Mouse (Mus musculus) WW6 (cell line): ENCODE data around the gene Nprl2.
"Not testable (repeated sequence)": the region's sequence is repeated elsewhere in the genome, so short reads cannot be mapped to it uniquely, and the experiment has no call there.

Experiments
- DNase-seq: peaks from one replicate; pipeline ENCODE4 v3.0.0-alpha.2; 2013; ENCODE audit warnings: low read depth, low spot score

The Nprl2 gene

DNA sequence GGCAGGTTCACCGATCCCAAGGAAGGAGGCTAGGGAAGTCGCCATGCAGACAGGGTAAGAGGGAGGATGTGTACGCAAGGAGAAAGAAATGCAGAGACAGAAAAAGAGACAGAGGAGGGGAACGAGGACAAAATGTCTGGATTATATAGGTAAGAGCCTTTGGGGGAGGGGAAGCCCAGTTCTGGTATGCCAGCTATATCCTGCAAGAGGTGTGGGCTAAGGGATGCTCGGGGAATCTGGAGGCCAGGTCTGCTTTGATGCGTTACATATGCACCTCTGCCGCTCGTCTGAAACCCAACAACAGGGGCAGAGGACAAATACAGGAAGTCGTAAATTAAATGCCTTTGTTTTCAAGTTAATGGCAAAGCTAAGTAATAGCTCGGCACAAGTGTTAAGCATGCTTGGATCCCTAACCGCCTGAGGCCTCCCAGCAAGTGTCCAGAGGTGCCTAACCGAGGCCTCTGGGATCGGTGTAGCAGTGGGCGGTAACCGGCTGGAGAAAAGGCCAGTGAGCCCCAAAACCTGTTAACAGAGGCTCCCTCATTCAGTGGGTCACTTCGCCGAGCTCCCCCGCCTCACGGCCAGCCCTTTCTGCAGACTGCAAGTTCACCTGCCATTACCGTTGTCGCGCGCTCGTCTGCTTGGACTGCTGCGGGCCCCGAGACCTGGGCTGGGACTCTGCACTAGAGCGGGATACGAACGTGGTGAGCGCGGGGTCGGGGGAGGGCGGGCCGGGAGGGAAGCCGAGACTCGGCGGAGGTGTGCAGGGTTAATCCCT, 11.7 kb downstream of the Nprl2 start:
- no peak for DNase-seq

DNA sequence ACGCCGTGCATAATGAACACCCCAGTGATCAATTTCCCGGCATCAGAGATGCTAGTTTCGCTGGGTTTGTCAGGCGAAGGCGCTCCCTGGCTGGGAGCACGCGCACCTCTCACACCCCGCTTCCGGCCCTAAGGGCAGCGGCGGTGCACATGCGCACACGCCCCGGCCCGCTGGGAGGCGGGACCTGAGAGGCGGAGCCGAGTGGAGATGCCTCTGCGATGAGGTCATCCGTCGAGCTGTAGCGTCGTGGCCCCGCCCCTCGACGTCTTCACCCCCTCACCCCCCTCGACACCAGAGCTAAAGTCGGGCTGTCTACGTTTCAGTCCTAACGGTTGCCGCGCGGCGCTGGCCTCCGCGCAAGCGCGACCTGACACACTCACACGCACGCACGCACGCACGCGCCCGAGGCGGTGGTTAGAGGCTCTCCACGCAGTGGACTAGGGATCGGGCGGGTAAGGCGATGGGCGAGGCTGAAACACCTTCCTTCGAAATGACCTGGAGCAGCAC, 12.3 kb downstream of the Nprl2 start:
- DNase-seq: peak; percentile 96

DNA sequence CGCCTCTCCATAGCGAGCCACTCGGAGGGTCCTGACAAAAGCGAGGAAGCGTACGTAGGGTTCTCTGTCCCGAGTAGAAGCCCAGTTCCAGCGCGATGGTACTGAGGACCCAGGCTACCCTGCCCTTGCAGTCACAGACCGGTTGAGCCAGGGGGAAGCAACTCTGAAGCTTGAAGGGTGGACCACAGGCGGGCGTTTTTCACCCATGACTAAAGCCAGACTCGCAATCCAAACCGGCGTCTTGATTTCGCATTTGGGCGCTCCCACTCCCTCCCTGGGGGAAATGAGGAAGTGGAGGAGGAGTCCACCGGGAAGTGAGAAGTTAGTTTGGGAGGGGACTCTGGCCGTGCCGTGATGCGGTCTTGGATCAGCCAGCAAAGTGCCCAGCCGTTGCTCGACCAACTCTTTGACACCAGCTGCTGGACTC, 13.0 kb downstream of the Nprl2 start:
- DNase-seq: no peak

DNA sequence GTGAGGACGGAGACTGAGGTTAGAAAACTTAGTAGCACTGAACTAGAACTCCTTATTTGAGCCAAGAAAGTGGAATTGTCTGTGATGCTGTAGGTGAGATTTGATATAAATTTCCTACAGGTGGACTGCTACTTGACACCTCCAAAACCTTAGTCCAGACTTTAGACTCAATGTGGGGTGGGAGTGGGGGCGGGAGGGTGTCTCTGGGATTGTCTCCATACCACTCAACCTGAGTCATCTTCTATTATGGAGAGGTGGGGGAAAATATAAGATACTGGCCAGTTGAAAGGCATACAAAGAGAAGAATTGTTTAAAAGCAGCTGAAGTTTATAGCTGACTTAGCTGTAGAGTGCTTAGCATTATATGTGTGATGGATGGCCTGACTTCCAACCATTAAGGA, 13.7 kb downstream of the Nprl2 start:
- no peak for DNase-seq

DNA sequence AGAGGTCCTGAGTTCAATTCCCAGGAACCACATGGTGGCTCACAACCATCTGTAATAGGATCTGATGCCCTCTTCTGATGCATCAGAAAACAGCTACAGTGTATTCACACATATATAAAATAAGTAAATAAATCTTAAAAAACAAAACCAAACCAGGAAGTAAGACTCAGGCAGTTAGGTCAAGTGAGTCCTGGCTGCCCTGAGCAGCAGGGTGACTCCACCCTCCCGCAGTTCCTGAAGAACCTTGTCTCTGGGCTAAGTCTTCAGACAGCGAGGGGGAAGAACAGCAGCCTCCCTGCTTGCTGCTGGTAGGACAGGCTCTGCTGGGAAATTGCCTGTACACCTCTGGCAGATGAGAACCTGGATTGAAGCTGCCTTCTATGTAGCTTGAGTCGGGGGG, 14.3 kb downstream of the Nprl2 start:
- no peak for DNase-seq

GRCm38 (mm10) chr9:107563029-107563581, 21.1 kb downstream of the Nprl2 start, which contains the start of gene Tusc2:
Tusc2 (plus strand) TSS chr9:107563255.
- peak; percentile 77 for DNase-seq

DNA sequence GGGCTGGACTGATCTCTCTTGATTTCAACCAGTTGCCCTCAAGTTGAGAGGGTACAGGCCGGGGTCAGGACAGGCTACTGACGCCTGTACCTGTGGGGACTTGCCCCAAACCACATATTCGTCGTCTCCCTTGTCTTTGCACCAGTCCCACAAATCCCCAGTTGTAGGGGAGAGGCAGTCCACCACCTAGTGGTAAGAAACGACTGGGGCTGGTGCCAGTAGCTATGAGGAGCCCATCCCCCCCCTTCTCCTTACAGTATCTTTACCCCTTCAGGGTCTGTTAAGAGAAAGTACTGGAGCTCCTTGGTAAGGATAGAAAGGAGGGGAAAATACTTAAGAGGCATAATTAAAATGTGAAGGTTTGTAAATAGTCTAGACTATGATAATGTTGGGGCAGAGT, 23.5 kb downstream of the Nprl2 start:
- DNase-seq: not testable (repeated sequence)

GRCm38 (mm10) chr9:107566041-107566709, 24.1 kb downstream of the Nprl2 start:
- no peak for DNase-seq

- DNase-seq: no peak
Observed at GRCm38 (mm10) chr9:107566855-107567254, 24.8 kb downstream of the Nprl2 start.

DNA sequence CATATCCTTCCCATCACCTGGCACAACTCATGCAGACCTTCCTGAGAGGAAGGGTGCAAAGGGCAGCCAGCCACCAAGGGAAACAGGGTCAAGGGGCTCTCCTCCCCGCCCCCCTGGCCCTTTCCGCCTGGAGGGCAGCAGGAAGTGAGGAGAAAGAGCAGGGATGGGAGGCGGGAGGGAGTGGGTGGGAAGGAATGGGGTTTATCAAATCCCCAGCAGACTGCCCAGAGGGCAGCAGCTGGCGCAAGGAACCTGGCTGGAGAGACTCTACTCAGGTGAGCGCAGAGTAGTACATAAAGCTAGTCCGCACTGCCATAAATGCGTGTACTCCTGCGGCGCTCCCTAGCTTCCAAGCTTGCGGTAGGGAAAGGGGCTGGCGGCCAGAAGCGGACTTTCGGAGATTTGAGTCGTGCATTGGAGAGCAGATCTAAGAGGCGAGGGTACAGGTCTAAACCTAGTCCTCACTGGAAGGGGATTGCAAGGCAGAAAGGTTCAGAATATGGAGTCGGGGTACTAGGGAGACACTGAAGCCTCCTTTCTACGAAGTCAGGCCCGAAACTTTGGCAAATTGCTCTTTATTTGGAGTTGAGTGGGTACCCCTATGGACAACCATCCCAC, 25.8 kb downstream of the Nprl2 start, which contains the start of gene Hyal2:
Gene Hyal2, plus strand, starts transcription at position 244 of the 618 bp plus-strand sequence.
- DNase-seq: no peak

GRCm38 (mm10) chr9:107568331-107569261, 26.6 kb downstream of the Nprl2 start:
- DNase-seq: no peak

GRCm38 (mm10) chr9:107569270-107569669, 27.2 kb downstream of the Nprl2 start:
- no peak for DNase-seq

DNA sequence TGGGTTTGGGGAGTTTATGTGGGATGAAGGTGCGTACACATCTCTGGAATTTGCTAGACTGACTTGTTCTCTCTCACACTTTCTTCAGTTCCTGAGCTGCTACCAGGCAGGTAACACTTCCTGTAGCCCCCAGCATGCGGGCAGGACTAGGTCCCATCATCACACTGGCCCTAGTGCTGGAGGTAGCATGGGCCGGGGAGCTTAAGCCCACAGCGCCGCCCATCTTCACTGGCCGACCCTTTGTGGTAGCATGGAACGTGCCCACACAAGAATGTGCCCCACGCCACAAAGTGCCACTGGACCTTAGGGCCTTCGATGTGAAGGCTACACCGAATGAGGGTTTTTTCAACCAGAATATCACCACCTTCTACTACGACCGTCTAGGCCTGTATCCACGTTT, 28.0 kb downstream of the Nprl2 start:
- no peak for DNase-seq

DNA sequence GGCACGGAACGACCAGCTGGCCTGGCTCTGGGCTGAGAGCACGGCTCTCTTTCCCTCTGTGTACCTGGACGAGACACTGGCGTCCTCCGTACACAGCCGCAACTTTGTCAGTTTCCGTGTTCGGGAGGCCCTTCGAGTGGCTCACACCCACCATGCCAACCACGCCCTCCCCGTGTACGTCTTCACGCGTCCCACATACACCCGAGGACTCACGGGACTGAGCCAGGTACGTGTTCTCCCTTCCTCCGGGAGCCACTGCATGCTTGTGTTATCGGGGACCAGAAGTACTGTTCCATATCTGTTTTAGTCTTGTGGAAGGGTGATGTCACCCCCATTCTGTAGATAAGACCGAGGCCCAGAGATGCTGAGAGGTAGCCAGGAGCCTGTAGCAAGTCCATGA, 28.8 kb downstream of the Nprl2 start:
- DNase-seq: no peak

DNA sequence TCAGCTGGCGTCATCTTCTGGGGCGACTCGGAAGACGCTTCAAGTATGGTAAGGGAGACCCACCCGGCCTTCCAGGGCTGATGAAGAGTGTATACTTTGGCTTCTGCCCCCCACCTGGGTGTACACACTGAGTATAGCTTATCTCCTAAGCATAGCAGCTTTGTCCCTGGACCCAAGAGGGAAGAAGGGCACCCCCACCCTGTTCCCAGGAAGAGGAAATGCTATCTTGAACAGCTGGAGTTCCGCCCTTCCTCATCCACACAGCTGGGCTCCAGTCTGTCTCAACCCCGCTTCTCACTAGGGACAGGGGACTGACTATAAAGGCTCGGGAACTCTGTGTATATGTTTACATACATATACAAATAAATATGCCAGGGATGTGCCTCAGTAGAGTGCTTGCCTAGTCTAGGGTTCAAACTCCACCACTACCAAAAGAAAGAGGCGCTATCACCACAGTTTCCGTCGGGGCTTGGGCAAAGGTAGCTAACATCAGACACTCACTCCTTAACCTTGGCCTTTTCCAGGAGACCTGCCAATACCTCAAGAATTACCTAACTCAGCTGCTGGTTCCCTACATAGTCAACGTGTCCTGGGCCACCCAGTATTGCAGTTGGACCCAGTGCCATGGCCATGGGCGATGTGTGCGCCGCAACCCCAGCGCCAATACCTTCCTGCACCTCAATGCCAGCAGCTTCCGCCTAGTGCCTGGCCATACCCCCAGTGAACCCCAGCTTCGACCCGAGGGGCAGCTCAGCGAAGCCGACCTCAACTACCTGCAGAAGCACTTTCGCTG, 29.7 kb downstream of the Nprl2 start:
- no peak for DNase-seq

- DNase-seq: no peak
Observed at GRCm38 (mm10) chr9:107572327-107572662, 30.3 kb downstream of the Nprl2 start.

DNA sequence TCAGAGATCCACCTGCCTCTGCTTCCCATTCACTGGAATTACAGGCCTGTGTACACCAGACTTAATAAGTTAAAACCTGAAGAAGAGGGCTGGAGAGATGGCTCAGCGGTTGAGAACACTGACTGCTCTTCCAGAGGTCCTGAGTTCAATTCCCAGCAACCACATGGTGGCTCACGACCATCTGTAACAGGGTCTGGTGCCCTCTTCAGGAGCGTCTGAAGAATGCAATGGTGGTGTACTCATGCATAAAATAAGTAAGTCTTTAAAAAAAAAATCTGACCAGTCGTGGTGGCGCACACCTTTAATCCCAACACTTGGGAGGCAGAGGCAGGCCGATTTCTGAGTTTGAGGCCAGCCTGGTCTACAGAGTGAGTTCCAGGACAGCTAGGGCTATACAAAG, 31.7 kb downstream of the Nprl2 start:
- not testable (repeated sequence) for DNase-seq

GRCm38 (mm10) chr9:107575579-107576356, 33.7 kb downstream of the Nprl2 start:
- no peak for DNase-seq

- DNase-seq: no peak
Observed at GRCm38 (mm10) chr9:107576357-107577107, 34.5 kb downstream of the Nprl2 start, which contains the start of gene Hyal1. Hyal1 (plus strand) TSS chr9:107576927.
